Mouse (Mus musculus) 416B (cell line): Measurements from ENCODE around the gene Slc4a8.

Experiments used
- DNase-seq: peaks from one replicate; pipeline ENCODE4 v3.0.0; 2011; ENCODE audit warnings: low read depth

Gene Slc4a8

GRCm38 (mm10) chr15:100829775-100830174 is 68.2 kb downstream of the Slc4a8 start:
- DNase-seq: no peak

DNA sequence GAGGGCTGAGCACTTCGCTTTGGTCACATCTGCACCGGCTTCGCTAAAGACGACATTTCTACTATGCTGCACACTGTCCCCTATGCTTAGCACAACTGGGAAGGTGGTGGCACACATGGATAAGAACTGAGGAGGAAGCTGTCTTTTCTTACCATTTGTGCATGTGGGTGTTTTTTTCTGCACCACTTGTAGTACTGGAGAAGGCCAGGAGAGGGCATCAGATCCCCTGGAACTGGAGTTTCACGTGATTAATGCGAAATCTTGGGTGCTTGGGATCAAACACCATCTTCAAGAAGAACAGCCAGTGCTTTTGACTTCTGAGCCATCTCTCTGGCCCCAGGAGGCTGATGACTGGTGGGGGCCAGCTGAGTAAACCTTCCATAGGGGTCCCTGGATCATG is 69.1 kb downstream of the Slc4a8 start:
- DNase-seq: peak; percentile 42

DNA sequence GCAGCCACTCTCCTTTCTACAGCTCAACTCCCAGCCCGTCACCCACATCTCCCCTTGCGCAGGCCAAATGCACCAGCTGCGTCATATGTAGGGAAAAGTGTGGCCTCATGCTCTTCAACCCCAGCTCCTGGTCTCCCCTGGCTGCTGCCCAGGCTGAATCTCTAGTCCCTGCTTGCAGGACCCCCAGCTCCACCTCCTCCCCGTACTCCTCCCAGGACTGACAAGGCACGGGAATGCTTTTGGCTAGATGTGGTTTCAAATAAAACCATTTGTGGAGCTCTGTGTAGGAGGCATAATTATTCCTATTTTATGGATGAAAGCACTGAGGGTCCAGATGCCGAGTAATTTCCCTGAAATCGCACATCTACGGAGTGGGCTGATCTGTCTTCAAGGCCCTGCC is 70.6 kb downstream of the Slc4a8 start:
- DNase-seq: no peak

GRCm38 (mm10) chr15:100832784-100833183 is 71.2 kb downstream of the Slc4a8 start:
- DNase-seq: no peak

DNA sequence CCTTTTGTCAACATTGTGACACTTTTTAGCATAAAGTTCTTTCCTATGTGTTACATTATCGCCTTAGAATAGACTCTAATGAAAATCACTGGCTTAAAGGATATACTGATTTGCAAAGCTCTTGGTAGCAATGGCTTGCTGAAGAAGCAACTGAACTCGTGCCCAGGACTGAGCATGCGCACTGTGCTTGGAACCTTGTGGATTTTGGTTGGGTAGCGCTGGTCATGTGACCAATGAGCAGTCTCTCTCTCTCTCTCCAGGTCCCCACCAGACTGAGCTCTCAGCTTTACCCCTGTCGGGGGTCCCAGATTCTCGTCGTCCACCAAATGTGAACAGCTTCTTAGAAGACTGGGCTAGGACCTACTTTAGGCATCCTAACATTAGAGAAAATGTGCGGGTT is 75.2 kb downstream of the Slc4a8 start:
- no peak for DNase-seq

DNA sequence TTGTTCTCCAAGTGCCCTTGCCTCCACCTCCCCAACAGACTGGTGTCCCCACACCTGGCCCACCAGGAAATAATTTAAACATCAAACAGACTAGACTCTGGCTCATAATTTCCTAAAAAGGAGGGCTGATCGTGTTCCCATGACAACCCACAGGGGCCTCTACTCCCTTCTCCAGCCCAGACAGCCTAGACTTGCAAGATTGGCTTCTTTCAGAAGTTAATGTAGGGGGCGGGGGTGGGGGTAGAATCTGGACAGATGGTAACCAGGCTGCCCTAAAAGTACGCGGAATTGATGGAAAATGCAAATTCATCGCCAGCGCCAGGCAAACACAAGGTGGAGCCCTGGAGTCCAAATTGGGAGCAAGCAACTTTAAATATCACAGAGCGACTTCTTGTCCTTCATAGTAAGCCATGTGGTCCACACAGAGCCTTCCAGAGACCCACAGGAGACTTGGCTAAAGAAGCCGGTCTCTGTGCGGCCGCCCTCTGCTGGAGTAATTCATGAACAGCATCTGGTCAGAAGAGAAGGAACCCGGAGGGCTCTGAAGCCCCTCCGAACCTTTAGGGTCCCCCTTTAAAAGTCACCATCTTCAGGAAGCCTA is 77.2 kb downstream of the Slc4a8 start:
- peak; percentile 45 for DNase-seq

- peak; percentile 16 for DNase-seq
Observed at GRCm38 (mm10) chr15:100844336-100844735, 82.8 kb downstream of the Slc4a8 start.

DNA sequence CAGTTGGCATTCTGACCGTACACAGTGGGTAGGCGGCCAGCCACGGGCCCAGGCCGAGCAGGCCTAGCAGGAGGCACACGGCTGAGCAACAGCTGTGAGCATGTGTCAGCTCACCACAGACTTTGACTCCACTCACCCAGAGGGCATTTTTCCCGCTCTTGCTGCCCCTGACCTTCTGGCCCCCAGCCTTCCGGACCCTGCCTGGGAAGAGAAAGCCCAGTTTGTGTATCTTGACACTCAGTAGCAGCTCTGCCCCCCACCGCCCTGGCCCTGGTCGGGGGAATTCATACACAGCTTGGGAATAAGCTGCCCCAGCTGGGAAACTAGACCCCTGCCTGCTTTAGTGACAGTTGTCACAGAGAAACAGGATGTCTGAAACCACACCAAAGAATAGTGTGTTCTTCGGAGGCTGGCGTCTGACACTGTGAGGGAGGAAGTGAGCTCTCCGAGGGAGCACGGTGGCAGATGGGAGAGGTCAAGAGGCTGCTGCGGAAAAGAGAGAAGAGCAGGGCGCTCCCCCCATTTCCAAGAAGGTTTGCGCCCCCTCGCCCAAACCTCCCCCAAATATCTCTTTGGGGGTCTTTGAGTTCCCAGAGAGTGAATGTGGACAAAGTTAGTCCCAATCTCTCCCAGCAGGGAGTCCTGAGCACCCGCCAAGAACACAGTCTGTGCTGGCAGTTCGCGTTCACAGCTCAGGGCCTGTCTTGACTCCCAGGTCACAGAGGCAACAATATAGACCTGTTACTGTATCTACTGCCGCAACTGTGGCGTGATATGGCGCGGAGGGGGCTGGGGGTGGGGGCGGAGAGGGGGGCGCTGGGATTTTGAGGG is 83.7 kb downstream of the Slc4a8 start:
- no peak for DNase-seq

DNA sequence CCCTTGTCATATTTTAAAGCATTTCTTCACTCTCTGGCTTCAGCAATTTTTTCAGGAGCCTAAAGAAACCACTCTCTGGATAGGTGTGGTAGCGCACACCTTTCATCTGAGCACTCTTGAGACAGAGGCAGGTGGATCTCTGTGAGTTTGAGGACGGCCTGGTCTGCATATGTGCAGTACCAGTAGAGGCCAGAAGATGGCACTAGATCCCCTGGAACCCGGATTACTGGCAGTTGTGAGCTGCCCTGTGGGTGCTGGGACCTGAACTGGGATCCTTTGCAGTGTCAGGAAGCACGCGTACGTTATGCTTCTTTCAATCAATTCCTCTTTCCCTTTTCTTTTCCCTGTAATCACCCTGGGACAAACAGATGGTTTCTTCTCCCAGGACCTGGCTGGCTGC is 85.6 kb downstream of the Slc4a8 start:
- DNase-seq: no peak

DNA sequence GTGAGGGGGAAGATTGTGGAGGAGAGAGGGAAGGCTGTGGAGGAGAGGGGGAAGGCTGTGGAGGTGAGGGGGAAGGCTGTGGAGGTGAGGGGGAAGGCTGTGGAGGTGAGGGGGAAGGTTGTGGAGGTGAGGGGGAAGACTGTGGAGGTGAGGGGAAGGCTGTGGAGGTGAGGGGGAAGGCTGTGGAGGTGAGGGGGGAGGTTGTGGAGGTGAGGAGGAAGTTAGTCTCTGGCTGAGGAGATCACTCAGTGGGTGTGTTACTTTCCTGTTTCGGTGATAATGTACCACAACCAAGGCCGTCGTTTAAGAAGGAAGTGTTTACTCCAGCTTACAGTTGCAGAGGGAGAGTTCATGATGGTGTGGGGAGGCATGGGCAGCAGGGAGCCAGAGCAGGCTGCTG is 96.0 kb downstream of the Slc4a8 start:
- no peak for DNase-seq

DNA sequence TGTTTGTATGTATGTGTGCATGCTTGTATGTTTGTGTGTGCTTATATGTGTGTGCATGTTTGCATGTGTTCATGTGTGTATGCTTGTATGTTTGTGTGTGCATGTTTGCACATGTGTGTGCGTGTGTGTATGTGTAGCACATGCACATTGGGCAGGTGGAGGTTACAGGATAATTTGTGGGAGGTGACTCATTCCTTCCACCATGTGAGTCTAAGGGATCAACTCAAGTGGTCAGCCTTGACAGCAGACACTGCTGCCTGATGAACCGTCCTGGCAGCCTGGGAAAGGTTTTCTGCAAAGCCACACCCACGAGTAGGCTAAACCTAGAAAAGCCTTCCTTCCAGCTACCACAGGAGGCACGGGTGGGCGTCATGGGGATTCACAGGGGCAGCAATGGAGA is 99.3 kb downstream of the Slc4a8 start:
- DNase-seq: peak; percentile 9

GRCm38 (mm10) chr15:100865556-100865955 is 104.0 kb downstream of the Slc4a8 start:
- peak; percentile 20 for DNase-seq

- DNase-seq: no peak
Observed at GRCm38 (mm10) chr15:100869558-100869957, 108.0 kb downstream of the Slc4a8 start, which contains the start of gene Scn8a. Scn8a (plus strand) TSS chr15:100869858.

DNA sequence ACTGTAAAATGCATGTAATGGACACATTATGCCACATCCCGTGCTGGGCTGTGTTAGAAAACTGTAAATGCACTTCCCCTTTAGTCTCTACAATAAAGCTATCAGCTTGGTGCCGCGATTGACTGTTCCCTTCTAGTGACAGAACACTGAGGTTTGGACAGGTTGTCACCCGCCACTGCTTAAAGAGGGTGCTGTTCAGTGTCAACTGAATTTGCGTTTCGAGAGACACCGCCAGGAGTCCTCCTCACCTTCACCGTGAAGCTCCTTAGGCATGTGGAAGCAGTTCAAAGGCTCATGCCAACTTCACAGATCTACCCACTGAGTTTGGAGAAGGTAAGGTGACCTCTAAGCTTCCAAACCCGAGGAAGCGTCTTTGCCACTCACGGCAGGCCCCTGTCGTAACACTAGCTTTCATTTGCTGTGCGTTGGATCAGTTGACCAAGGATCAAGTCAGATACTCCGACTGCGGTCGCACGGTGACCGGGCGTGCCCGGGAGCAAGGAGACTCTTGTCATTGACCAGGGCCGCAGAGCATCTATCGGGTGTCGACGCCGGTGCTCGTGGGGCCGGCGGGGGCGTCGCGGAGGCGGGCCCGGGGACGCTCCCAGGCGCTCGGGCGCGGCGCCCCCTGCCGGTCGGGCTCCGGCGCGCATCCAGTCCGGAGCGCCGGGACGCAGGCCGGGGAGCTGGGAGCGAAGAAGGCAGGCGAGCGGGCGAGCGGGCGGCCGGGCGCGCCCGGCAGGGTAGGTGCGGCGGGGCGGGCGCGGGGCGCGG is 108.6 kb downstream of the Slc4a8 start:
- DNase-seq: no peak

- DNase-seq: no peak
Observed at GRCm38 (mm10) chr15:100870775-100871106, 109.2 kb downstream of the Slc4a8 start.

DNA sequence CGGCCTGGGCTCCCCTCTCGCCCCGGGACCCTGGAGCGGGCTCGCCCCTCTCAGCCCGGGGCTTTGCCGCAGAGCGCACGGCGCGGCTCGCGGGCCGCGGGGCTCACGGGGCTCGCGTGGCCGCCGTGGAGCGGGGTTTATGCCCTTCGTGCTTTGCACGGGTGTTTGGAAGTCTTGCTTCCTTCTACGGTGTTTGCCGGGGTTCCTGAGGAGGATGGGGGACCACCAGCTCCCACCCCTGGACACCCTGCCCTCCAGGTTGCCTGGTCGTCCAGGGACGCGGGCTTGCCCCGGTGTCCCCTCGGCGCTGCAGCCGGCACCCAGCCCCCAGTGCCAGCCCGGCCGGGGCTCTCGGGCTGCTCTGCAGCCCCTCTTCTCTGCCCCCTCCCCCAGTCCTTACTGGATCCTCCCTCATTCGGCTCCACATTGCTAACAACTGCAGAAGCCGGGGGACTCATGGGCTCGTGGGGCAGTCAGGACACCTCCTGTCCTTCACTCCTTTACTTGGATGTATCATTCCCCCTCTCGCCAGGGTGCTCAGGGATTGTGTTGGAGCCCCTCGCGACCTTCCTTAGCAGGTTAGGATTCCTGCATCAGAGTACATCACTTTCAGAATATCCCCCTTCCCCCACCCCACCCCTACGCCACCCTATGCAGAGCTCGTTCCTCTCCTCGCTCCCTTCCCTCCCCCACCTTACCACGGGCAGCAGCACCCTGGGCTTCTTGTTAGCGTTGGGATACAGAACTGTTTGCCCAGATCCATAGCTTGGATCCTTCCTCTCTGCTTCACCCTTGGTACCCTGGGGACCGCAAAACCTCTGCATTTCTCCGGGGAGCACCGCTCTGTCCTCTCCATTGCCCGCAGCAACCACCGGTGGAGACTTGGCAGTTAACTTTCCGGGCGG is 109.8 kb downstream of the Slc4a8 start:
- no peak for DNase-seq

- DNase-seq: peak; percentile 30
Observed at GRCm38 (mm10) chr15:100873155-100873554, 111.6 kb downstream of the Slc4a8 start.
